Mouse (Mus musculus): ENCODE measurements around the gene Gm20388. TPM values are rescaled to one million over a fixed set of nuclear protein-coding genes. Genes with fewer than 3 reads are reported as not detected.

Gene Gm20388
- polyA plus RNA-seq, 1 experiment = 28.1 TPM

- Histone ChIP-seq H3K27ac (ENCODE audit: insufficient read depth, low read length) (no peak overlapping the region), H3K9me3 (replicated peaks; ENCODE audit: control insufficient read depth, insufficient read depth, low read length, poor library complexity, severe bottlenecking) (no peaks in the 10 kb centered on the region), H3K9ac (ENCODE audit: low read depth, poor library complexity, severe bottlenecking) (no peak overlapping the region), H3K36me3 (ENCODE audit: control insufficient read depth, insufficient read depth, low read length, poor library complexity, severe bottlenecking) (no peaks in the 10 kb centered on the region), H3K4me1 (ENCODE audit: control insufficient read depth, insufficient read depth, low read length) (no peaks in the 10 kb centered on the region), H3K27me3 (ENCODE audit: control insufficient read depth, insufficient read depth, low read length, poor library complexity, severe bottlenecking) (no peaks in the 10 kb centered on the region), H3K4me3 (ENCODE audit: low read depth, low read length) (no peak overlapping the region)
- no peak for TF ChIP-seq CTCF (IDR thresholded peaks at IDR 0.05; ENCODE audit: low read depth, low read length)
- TF ChIP-seq POLR2A (IDR thresholded peaks at IDR 0.05; ENCODE audit: insufficient read depth, low read length) = no peak
- no peak for TF ChIP-seq EP300 (IDR thresholded peaks at IDR 0.05; ENCODE audit: insufficient read depth, low read depth, low read length)
Measured at GRCm38 (mm10) chr8:124289481-124290050, 4378.9 kb downstream of the Gm20388 start.

GRCm38 (mm10) chr8:124290911-124291691, 4380.5 kb downstream of the Gm20388 start:
- Histone ChIP-seq H3K27me3 (ENCODE audit: control insufficient read depth, insufficient read depth, low read length, poor library complexity, severe bottlenecking) (no peaks in the 10 kb centered on the region), H3K9ac (ENCODE audit: low read depth, poor library complexity, severe bottlenecking) (no peak overlapping the region), H3K27ac (ENCODE audit: insufficient read depth, low read length) (no peak overlapping the region), H3K36me3 (ENCODE audit: control insufficient read depth, insufficient read depth, low read length, poor library complexity, severe bottlenecking) (no peaks in the 10 kb centered on the region), H3K4me1 (ENCODE audit: control insufficient read depth, insufficient read depth, low read length) (no peaks in the 10 kb centered on the region), H3K4me3 (ENCODE audit: low read depth, low read length) (no peak overlapping the region), H3K9me3 (replicated peaks; ENCODE audit: control insufficient read depth, insufficient read depth, low read length, poor library complexity, severe bottlenecking) (no peaks in the 10 kb centered on the region)
- TF ChIP-seq POLR2A (IDR thresholded peaks at IDR 0.05; ENCODE audit: insufficient read depth, low read length) (no peak), CTCF (IDR thresholded peaks at IDR 0.05; ENCODE audit: low read depth, low read length) (peak; percentile 18)

GRCm38 (mm10) chr8:124291693-124292092, 4381.1 kb downstream of the Gm20388 start:
- Histone ChIP-seq H3K27ac (ENCODE audit: insufficient read depth, low read length) (no peak overlapping the region), H3K36me3 (ENCODE audit: control insufficient read depth, insufficient read depth, low read length, poor library complexity, severe bottlenecking) (no peaks in the 10 kb centered on the region), H3K9me3 (replicated peaks; ENCODE audit: control insufficient read depth, insufficient read depth, low read length, poor library complexity, severe bottlenecking) (no peaks in the 10 kb centered on the region), H3K9ac (ENCODE audit: low read depth, poor library complexity, severe bottlenecking) (no peak overlapping the region), H3K4me3 (ENCODE audit: low read depth, low read length) (no peak overlapping the region), H3K27me3 (ENCODE audit: control insufficient read depth, insufficient read depth, low read length, poor library complexity, severe bottlenecking) (no peaks in the 10 kb centered on the region), H3K4me1 (ENCODE audit: control insufficient read depth, insufficient read depth, low read length) (no peaks in the 10 kb centered on the region)
- TF ChIP-seq POLR2A (IDR thresholded peaks at IDR 0.05; ENCODE audit: insufficient read depth, low read length) (no peak), EP300 (IDR thresholded peaks at IDR 0.05; ENCODE audit: insufficient read depth, low read depth, low read length) (no peak), CTCF (IDR thresholded peaks at IDR 0.05; ENCODE audit: low read depth, low read length) (no peak)

GRCm38 (mm10) chr8:124292965-124293364, 4382.3 kb downstream of the Gm20388 start:
- Histone ChIP-seq H3K4me3 (ENCODE audit: low read depth, low read length) (no peak overlapping the region), H3K36me3 (ENCODE audit: control insufficient read depth, insufficient read depth, low read length, poor library complexity, severe bottlenecking) (no peaks in the 10 kb centered on the region), H3K9ac (ENCODE audit: low read depth, poor library complexity, severe bottlenecking) (no peak overlapping the region), H3K27ac (ENCODE audit: insufficient read depth, low read length) (no peak overlapping the region), H3K4me1 (ENCODE audit: control insufficient read depth, insufficient read depth, low read length) (no peaks in the 10 kb centered on the region), H3K27me3 (ENCODE audit: control insufficient read depth, insufficient read depth, low read length, poor library complexity, severe bottlenecking) (no peaks in the 10 kb centered on the region), H3K9me3 (replicated peaks; ENCODE audit: control insufficient read depth, insufficient read depth, low read length, poor library complexity, severe bottlenecking) (no peaks in the 10 kb centered on the region)
- TF ChIP-seq POLR2A (IDR thresholded peaks at IDR 0.05; ENCODE audit: insufficient read depth, low read length) (no peak), CTCF (IDR thresholded peaks at IDR 0.05; ENCODE audit: low read depth, low read length) (no peak), EP300 (IDR thresholded peaks at IDR 0.05; ENCODE audit: insufficient read depth, low read depth, low read length) (no peak)

- no peaks in the 10 kb centered on the region for H3K27me3 ChIP-seq (ENCODE audit: control insufficient read depth, insufficient read depth, low read length, poor library complexity, severe bottlenecking)
- TF ChIP-seq CTCF (IDR thresholded peaks at IDR 0.05; ENCODE audit: low read depth, low read length) (no peak), POLR2A (IDR thresholded peaks at IDR 0.05; ENCODE audit: insufficient read depth, low read length) (no peak), EP300 (IDR thresholded peaks at IDR 0.05; ENCODE audit: insufficient read depth, low read depth, low read length) (no peak)
- no peak overlapping the region for H3K4me3 ChIP-seq (ENCODE audit: low read depth, low read length)
- no peak overlapping the region for H3K9ac ChIP-seq (ENCODE audit: low read depth, poor library complexity, severe bottlenecking)
- H3K27ac ChIP-seq (ENCODE audit: insufficient read depth, low read length) = no peak overlapping the region
- no peaks in the 10 kb centered on the region for H3K4me1 ChIP-seq (ENCODE audit: control insufficient read depth, insufficient read depth, low read length)
- no peaks in the 10 kb centered on the region for H3K36me3 ChIP-seq (ENCODE audit: control insufficient read depth, insufficient read depth, low read length, poor library complexity, severe bottlenecking)
- H3K9me3 ChIP-seq (replicated peaks; ENCODE audit: control insufficient read depth, insufficient read depth, low read length, poor library complexity, severe bottlenecking) = no peaks in the 10 kb centered on the region
Measured at GRCm38 (mm10) chr8:124294425-124294824, 4383.8 kb downstream of the Gm20388 start.

- Histone ChIP-seq H3K27ac (ENCODE audit: insufficient read depth, low read length) (no peak overlapping the region), H3K9ac (ENCODE audit: low read depth, poor library complexity, severe bottlenecking) (no peak overlapping the region), H3K4me3 (ENCODE audit: low read depth, low read length) (no peak overlapping the region), H3K9me3 (replicated peaks; ENCODE audit: control insufficient read depth, insufficient read depth, low read length, poor library complexity, severe bottlenecking) (no peaks in the 10 kb centered on the region), H3K36me3 (ENCODE audit: control insufficient read depth, insufficient read depth, low read length, poor library complexity, severe bottlenecking) (no peaks in the 10 kb centered on the region), H3K4me1 (ENCODE audit: control insufficient read depth, insufficient read depth, low read length) (no peaks in the 10 kb centered on the region), H3K27me3 (ENCODE audit: control insufficient read depth, insufficient read depth, low read length, poor library complexity, severe bottlenecking) (no peaks in the 10 kb centered on the region)
- no peak for TF ChIP-seq EP300 (IDR thresholded peaks at IDR 0.05; ENCODE audit: insufficient read depth, low read depth, low read length)
Measured at GRCm38 (mm10) chr8:124294900-124295299, 4384.3 kb downstream of the Gm20388 start.

Data from ES-Bruce4 (cell line).